Mouse (Mus musculus): ENCODE results near the gene Noxa1.

DNA sequence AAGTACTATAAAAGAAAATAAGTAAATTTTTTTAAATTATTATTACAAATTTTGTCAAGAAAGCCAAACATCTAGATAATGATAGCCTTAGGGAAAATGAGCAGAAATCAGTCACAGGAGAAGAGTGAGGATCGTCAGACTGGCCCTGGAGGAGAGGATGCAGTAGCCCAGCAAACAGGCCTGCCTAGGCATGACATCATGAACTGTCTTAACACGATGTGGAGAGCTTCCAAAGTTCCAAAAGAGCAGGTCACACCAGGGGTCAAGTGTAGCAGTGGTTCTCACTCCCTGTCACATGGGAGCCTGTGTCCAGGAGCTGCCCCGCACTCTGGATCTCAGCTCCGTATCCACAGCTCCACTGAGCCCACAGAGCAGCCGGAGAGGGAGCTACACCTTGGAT lies 47.0 kb upstream of the Noxa1 start:
- TF ChIP-seq CTCF (IDR thresholded peaks at IDR 0.05; ENCODE audit: borderline replicate concordance, insufficient read depth, low read length), result no peak
- TF ChIP-seq POLR2A (IDR thresholded peaks at IDR 0.05; ENCODE audit: low read depth, low read length), result no peak

Data from embryonic fibroblast, embryonic 13.5 days (primary cell).